Mouse (Mus musculus) cerebellum, adult 18-20 months (tissue): ENCODE measurements around the gene Olfr623.

Source experiments
- DNase-seq, 2 experiments: peaks; one replicate each; pipeline ENCODE4 v3.0.0; 2021

The Olfr623 gene

GRCm38 (mm10) chr7:103663598-103663997, at the start of gene Olfr623:
Olfr623 (minus strand) TSS chr7:103663698.
- DNase-seq = no peak

- DNase-seq = no peak
These were observed 48.5 kb upstream of the Olfr623 start for GRCm38 (mm10) chr7:103712024-103712423.

- DNase-seq = no peak
These were observed 36.0 kb upstream of the Olfr623 start for GRCm38 (mm10) chr7:103699469-103699868.

DNA sequence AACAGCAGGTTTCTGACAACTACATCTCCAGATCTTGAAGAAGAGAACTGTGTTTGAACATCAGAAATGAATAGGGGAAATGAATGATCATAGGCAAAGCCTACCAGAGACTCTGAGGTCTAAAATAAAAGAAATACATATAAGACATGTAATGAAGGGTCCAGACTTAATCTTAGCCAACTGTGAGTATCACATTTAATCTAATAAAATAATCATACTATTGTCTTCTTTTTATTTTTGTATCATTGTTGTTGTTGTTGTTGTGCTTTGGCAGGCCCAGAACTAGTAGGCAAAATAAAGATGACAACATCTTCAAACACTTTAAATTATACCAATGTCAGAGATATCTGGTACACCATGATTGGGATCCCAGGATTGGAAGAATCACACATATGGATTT, 18.9 kb upstream of the Olfr623 start, which contains the start of gene Olfr625-ps1:
TSS of gene Olfr625-ps1 (plus strand) at position 301 of the 400 bp plus-strand sequence.
- no peak for DNase-seq

GRCm38 (mm10) chr7:103671091-103671490, 7.6 kb upstream of the Olfr623 start, which contains the start of gene Olfr624:
Olfr624 (minus strand) TSS chr7:103671191.
- no peak for DNase-seq

GRCm38 (mm10) chr7:103644070-103644469, 19.4 kb downstream of the Olfr623 start:
- no peak for DNase-seq

- DNase-seq = no peak
These were observed 20.9 kb downstream of the Olfr623 start, which contains the start of gene Olfr622 for GRCm38 (mm10) chr7:103642602-103643001. Olfr622 (minus strand) TSS chr7:103642702.

DNA sequence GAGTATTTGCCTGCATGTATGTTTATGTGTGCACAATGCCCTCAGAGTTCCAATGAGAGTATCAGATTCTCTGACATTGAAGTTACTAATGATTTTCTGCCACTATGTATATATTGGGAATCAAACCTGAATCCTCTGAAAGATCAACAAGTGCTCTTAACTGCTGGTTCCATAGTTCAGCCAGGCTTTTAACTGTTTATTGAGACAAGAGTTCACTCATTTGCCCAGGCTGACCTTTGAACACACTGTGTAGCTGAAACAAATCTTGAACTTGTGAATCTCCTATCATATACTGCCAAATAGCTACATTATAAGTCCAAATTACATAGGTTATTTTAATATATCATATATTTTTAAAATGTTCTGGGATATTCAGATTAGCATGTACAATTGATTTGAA, 26.7 kb downstream of the Olfr623 start:
- DNase-seq = no peak

DNA sequence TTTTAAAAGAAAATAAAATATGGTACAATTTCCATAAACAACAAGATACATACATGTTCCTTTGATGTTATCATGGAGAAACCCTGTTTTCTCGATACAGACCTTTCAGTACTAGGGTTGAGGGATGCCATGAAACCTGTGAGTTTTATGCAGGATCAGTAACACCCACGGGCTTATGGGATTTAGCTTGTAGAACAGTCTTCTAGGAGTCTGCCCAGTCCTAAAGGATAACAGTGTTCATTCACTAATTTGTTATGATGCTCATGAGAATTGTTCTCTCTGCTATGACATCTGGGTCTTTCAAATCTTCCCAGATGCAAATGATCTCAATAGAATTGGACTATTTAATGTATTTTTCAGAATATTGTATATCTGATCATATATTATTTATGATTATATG, 51.1 kb downstream of the Olfr623 start, which contains the start of gene Olfr620:
TSS of gene Olfr620 (minus strand) at position 101 of the 400 bp plus-strand sequence.
- no peak for DNase-seq
